Mouse (Mus musculus): ENCODE data around the gene Ddx24.
"Not testable (repeated sequence)": the region's sequence is repeated elsewhere in the genome, so short reads cannot be mapped to it uniquely, and the experiment has no call there.

Ddx24 gene

DNA sequence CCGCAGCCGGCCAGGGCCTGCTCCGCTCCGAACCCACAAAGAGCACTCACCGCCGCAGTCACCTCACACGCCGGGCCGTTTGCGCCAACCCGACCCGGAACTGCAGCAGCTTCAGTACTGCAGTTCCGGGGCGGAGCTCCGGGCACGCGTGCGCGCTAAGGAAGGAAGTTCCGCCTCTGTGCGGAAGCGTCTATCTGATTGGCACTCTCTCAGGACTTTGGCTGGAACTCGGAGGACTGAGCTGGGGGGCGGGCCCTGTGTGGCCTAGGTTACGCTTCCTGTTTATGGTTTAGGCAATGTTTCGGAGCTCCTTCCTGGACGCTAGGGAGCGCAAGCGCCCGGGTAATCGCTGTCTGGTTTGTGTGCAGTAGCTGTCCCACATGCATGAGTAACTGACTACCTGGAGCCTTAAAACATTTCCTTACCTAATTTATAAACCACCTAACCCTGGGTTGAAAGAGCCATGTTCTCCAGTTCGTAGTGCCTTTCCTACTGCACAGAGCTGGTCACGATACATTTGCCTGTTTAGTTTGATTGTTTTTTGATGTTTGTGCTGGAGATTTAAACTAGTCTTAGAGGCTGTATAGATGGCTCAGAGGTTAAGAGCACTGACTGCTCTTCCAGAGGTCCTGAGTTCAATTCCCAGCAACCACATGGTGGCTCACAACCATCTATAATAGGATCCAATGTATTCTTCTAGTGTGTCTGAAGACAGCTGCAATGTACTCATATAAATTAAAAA is at the start of gene Ddx24:
Ddx24 (minus strand) TSS at position 102 of the 742 bp plus-strand sequence.
- peak; percentile 98 to 99 for DNase-seq

DNA sequence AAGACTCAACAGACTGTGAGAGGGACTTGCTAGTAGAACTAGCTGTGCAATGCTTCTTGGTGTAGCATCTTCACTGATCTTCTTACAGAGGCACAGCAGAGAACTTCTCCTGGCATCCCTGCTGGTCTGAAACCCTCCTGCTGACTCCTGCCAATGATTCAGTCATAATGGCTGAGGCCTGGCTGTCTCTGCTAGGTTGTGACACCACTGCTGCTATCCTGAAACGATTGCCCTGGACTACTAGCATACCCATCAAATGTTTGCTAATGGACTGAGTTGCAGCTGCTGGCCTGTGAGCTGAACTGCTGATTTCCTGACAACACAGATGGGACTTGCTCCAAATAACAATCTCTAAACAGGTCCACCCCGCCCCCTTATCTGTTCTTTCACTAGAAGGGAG is 48.9 kb upstream of the Ddx24 start:
- DNase-seq: no peak

DNA sequence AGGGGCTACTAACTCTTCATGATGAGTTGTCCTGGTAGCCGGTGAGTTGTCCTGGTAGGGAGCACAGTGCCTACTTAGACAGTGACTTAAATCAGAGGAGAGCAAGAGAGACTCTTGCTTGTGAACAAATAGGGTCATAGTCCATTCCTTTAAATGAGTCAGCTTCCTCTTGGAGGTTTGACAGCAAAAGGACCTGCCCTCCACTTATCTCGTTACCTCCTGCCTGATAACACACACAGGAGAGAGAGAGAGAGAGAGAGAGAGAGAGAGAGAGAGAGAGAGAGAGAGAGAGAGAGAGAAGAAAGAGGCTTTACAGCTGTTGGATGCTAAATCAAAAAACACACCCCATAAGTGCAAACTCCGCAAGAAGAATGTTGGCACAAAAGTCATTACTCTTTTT is 31.5 kb upstream of the Ddx24 start, which contains the start of gene Ifi27l2b:
Ifi27l2b (minus strand) TSS at position 84 of the 400 bp plus-strand sequence.
- no peak for DNase-seq

DNA sequence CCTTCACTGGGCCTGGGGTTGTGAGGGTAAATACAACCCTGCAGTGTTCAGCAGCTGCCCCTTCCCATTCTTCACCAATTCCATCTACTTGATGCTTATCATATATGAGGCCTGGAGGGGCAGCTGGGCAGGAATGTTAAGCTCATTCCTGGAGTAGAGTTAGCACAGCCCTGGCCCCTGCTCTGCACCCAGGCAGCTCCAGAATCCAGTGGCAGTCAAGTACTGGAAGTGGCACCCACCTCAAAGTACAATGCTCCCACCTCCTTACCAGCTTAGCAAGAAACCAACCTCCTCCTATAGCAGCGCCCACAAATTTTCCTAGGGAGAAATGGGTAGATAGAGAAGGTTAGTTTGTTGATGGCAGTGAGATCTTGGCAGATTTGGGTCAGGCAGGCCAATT is 31.1 kb upstream of the Ddx24 start:
- DNase-seq: not testable (repeated sequence)

DNA sequence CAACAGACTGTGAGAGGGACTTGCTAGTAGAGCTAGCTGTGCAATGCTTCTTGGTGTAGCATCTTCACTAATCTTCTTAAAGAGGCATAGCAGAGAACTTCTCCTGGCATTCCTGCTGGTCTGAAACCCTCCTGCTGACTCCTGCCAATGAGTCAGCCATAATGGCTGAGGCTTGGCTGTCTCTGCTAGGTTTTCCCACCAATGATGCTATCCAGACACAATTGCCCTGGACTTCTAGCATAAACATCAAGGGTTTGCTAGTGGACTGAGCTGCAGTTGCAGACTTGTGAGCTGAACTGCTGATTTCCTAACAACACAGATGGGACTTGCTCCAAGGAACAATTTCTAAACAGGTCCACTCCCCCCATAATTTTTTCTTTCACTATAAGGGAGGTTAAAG is 27.7 kb upstream of the Ddx24 start:
- DNase-seq: no peak

DNA sequence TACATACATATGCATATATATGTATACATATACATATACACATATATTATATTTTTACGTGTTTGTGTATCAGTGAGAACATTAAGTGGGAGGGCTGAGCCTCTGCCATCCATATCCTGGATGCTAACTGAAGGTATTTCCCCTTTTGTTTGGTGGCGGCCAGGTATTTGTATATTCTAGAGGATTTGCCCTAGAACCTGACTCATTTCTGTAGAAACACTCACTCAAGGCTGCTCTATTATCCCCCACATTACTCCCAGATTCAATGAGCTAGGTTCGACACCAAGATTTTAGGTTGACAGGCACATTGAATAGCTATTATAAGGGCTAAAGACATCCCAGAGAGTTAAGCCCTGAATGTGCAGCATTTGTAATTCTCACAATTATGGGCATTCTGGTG is 19.4 kb upstream of the Ddx24 start:
- no peak for DNase-seq

DNA sequence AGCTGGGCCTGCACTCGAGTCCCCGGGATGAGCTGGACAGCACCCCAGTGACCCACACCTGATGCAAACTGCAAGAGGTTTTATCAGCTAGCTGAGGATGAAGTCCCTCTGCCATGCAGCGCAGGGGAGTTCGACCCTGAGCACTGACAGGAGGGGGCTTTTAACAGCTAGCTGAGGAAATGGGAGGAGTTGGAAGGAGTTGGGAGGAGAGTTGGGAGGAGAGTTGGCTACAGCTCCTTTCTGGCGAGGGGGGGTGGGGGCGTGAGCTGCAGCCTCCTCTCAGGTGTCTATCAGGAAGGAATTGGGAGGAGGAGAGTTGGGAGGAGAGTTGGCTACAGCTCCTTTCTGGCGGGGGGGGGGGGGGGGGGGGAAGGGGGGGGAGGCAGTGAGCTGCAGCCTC is 18.6 kb upstream of the Ddx24 start:
- not testable (repeated sequence) for DNase-seq

DNA sequence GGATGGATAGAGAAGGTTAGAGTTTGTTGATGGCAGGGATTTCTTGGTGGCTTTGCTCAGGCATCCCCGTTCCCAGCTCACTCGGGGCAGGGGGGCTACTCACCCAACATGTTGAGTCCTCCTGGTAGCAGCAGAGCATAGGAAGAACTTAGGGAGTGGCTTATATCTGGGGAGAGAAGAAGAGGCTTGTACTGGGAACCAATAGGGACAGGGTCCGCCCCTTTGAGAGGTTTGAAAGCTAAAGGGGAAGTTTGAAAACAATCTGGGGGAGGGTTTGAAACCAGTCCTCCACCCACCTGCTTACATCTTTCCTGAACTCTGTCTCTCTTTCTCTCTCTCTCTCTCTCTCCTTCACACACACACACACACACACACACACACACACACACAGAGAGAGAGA is 17.9 kb upstream of the Ddx24 start, which contains the start of gene Ifi27l2a:
Ifi27l2a (minus strand) TSS at position 157 of the 400 bp plus-strand sequence.
- no peak for DNase-seq

DNA sequence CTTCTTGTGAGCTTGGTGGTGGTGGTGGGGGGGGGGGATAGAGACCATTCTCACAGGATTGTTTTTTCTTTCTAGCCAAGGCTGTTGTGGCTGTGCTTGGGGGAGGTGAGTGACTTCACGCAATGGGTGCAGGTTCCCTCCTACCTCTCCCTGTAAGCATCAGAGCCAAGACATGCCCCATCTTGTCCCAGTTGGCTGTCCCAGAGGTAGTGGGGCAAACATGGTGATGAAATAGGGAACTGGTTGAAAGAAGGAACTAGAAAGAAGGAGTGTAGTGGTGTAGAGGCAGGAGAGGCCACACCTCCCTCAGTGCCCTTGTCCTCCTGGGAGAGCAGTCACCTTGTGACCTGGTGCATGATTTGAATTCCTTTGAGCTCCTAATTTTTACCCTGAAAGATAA is 12.0 kb upstream of the Ddx24 start:
- no peak for DNase-seq

DNA sequence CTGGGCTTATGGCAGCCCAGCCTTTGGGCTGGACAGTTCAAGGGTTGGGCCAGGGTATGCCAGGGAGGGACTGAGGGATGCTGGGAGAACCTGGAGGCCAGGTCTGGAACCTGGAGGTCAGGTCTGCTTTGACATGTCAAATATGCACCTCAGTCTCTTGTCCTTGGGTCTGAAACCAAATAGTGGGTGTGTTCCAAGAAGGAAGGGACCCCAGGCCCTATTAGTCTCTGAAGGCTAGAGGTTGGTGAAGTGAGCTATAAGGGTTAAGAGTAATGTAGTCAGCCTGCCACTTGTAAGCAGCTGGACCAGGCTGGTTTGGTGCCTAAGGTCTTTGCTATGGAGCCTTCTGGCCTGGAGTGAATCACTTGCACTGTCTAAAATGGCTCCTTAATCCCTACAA is 9.2 kb upstream of the Ddx24 start:
- DNase-seq: no peak

DNA sequence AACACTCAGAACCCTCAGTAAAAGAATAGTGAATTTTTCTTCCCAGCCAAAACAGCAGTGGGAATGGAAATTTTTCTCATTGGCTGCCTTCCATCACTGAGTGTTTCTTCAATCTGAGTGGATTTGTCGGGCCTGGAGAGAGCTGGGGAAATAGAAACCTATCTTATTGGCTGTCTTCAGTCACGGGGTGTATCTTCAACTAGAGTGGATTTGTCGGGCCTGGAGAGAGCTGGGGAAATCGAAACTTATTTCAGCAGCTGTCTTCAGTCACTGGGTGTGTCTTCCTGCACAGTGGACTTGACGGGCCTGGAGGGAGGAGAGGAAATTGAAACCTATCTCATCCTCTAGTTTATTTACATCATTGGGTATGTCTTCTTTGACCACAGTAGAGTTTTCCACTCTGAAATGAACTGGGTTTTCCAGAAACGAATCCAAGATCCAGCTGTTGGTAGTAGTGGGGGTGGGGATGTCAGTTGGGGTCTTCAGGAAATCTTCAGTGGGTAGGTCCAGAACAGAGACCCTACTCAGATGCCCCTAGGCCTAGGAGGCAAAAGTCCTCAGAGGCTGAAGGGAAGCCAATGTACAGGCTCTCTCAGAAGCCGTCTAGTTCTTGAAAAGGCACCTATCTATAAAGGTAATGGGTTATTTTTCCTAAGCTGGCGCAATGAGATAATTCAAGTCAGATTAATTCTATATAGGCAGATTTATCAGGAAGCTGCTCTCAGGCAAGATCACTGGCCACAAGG is 8.5 kb upstream of the Ddx24 start, which contains the start of gene Ifi27:
Ifi27 (plus strand) TSS at position 226 of the 746 bp plus-strand sequence.
- DNase-seq: peak; percentile 82 to 88

DNA sequence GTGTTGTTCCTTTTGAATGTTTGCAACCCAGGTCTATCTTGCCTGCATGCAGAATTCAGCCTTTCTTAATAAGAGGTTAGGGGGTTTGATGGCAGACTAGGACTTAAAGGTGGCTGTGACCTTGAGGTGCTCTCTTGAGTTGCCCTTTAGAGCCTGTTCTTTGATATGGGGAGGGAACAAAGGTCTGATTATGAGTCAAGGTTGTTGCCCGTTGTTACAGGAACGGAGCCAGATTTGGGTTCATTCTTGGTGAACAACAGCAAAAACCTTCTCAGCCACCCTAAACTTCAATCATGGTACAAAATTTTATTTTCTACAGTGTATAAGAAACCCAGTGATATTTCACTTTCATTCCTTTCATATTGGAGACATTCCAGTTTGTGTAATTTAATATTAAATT is 7.8 kb upstream of the Ddx24 start:
- DNase-seq: no peak

DNA sequence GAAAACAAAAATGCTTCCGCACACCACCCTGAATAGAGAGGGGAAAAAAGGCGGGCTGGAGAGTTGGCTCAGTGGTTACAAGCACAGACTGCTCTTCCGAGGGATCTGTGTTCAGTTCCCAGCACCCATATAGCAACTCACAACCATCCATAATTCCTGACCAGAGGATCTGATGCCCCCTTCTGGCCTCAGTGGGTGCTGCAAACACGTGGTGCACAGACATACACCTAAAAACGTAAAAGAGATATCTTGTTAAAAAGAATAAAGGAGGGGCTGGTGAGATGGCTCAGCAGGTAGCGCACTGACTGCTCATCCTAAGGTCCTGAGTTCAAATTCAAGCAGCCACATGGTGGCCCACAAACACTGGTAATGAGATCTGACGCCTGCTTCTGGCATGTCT is 1.1 kb upstream of the Ddx24 start:
- peak in 1 of 2 experiments; percentile 11 for DNase-seq

DNA sequence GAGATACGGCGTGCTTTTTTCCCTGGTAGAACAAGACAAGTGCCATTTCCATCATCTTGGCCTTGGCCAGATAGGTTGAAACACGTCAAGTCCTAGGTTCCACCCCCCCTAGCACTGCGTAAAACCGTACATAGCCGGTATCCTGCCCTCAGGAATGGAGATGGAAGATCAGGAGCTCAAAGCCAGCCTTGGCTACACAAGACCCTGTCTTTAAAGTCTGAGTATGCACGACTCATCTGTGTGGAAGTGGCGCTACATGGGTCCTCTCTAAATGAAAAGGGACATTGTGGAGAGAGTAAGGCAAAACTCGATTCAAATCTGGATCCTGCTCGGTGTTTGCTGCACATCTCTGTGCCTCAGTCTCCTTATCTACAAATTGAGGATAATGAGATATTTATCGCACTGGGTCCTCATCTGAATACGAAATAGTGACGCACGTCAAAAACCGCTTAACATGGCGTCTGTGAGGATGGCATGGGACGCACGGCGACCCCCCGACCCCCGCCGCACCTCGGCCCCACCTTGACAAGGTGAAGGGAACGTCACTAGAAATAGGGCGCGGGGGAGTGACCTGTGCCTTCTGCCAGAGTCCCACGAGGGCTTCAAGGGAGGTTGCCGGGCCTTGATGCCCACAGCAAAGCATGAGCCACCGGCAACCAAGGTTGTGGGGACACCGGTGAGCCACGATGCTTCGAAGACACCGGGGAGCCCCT is 458 bp downstream of the Ddx24 start:
- DNase-seq: peak in 1 of 2 experiments; percentile 22

DNA sequence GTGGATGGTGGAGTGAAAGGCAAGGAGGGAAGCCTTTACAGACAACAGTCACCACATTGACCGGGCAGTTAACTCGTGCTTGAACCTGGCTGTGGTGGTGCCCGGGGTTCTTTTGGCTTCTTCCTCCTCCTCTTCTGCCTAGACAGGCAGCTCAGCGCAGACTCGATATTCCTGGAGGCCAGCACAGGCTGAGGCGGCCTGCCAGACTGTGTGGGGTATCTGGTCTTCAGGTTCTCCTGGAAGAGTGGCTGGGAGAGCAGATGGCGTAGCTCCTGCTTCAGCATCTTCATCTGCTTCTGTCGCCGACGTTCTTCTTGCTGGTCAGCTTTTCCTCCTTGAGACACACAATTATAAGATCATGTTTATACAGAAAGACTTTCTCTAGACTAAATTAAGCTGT is 17.5 kb downstream of the Ddx24 start:
- peak in 1 of 2 experiments; percentile 26 for DNase-seq

DNA sequence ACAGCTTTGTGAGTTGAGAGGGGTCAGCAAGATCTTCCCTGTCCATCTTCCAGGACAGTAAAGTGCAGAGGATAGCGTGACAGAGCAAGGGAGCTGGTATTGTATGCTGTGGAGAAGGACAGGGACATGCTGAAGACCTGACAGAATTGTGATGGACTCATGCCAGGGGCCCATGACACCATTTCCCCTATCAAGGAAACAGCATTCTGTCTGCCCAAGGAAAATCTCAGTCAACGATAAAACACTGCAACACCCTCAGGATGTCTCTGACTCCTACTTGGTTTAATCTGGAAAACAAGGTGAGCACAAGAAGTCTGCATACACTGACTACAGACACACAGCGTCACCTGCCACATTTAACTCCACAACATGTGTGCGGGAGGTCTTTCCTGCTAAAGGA is 17.9 kb downstream of the Ddx24 start, which contains the start of gene 9330161L09Rik:
9330161L09Rik (minus strand) TSS at position 101 of the 400 bp plus-strand sequence.
- DNase-seq: no peak

DNA sequence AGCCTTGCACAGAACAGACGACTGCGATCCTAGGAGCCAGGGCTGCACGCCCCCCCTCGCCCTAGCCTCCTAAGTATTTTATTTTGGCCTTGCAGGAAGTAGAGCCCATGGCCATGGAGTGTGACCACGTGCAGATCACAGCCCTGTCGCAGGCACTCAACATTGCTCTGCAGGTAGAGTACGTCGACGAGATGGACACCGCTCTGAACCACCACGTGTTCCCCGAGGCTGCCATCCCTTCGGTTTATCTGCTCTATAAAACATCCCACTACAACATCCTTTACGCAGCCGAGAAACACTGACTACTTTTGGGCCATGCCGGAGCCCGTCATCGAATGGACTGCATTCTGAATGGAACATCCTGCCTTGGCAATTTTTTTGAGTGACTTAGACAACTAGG is 21.5 kb downstream of the Ddx24 start:
- no peak for DNase-seq

DNA sequence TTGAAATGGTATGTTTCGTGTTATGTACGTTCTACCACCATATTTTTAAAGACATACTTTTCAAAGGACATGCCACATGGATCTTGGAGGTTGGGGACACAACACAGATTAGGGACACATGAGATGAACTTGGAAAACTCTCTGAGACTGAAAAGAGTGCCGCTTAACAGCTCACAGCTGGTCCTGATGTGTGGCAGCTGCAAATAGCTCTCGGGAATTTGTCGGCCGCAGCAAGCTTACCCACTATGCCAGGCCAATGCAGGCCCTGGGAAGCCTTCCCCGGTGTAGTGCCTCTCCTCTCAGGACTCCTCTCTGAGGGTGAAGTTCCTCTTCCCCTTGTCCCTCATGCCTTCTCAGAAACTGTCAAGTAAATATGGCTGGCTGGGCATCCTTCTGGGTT is 28.9 kb downstream of the Ddx24 start:
- DNase-seq: peak in 1 of 2 experiments; percentile 22

DNA sequence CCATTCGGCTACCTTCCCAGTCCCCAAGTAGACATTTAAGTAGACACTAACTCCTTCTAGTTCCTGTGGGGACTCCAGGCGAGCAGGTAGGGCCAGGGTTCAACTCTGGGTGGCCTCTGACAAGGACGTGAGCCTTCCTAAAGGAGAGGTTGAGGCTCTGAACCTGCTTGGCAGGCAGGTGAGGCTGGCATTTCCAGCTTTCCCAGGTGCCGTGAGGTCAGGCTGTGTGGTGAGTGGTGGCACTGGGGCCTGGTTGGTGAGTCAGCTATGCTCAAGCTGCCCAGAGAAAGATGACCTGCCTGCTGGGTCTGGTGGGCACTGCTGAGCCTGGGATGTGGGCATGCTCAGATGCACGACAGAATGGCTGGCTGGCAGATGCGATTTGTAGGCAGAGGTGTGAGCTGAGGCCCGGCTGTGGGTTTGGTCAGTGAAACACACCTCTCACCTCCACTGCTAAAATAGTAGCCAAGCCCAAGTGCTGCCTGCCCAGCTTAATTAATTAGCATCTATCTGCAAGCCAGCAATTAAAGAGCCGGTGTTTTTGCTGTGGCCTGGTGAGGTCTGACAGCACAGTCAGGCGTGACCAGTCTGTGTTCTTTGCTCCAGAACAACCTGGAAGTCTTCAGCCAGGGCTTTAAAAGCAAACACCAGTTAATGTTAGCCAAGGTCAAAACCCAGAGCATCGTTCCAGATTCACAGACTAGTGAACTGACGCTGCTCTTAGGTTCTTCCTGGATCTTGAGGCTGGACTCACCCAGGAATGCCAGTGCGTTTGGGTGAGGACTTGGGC is 29.9 kb downstream of the Ddx24 start:
- peak; percentile 43 to 77 for DNase-seq

DNA sequence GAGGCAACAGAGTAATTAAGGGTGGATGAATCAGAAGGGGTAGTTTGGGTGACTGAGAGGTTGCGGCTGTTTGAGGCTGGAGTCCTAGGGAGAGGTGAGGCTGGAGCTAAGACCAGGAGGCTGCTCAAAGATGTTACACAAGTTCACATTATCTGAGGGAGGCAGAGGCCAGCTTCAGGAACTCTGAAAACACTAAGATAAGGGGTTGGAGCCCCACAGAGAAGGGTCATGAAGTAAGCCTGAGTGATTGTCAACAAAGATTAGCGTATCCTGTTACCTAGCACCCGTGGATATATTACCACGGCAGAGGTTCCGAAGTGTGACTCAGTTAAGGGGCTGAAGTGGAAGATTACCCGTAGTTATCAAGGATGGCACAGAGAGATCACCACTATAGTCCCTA is 32.1 kb downstream of the Ddx24 start:
- no peak for DNase-seq

DNA sequence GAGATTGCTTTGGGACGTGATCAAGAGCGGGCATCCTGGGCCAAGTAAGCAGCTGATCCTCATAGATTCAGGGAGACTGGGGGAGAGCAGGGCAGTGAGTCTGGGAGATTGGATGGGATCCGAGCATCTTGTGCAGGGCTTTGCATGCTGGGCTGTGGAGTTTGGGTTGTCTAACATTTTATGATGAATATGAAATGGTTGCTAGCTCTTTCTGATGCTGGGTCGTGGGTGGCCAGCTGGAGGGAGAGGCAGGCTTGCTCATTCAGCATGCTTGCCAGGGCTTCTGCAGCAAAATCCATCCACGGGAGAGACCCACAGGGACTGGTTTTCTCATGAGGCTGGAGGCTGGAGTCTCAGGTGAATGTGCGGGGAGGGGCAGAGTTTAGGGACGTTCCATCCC is 34.5 kb downstream of the Ddx24 start:
- DNase-seq: no peak

DNA sequence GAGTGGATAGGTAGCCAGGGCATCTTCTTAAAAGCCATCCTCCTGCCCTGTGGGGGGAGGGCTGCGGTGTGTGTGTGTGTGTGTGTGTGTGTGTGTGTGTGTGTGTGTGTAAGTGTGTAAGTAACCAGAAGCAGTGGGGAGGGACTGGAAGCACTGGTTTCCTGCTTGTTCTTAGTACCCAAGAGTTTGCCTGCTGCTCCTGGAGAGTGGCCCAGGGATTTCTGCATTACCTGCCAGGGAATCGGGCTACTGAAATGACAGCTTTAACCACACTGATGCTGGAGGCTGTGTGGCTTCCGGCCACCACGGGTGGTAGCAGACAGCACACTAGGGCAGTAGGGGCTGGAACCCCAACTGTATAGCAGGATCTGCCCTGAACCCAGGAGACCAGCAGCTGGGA is 35.6 kb downstream of the Ddx24 start:
- DNase-seq: no peak

Measured in kidney, postnatal 25 days (tissue).